Mouse (Mus musculus) myocyte (in vitro differentiated cells): Measurements from ENCODE around the gene Gm49450. TPM values are rescaled to one million over a fixed set of nuclear protein-coding genes. Genes with fewer than 3 reads are reported as not detected.
A peak's percentile ranks its signal among the peaks of the same experiment; 100 is the strongest.

Experiments
- H3K27me3 ChIP-seq: one replicate; pipeline ENCODE4 v1.6.1; 2011; ENCODE audit not compliant: control insufficient read depth, insufficient read depth, insufficient read length
- H3K36me3 ChIP-seq: one replicate; pipeline ENCODE4 v1.6.1; 2011; ENCODE audit not compliant: control insufficient read depth, insufficient read depth
- H3K4me2 ChIP-seq: one replicate; pipeline ENCODE4 v1.6.1; 2011; ENCODE audit warnings: low read depth, control low read depth
- H3K4me3 ChIP-seq: one replicate; pipeline ENCODE4 v1.5.1; 2011; ENCODE audit warnings: mild to moderate bottlenecking, control low read depth, moderate library complexity
- H3K79me2 ChIP-seq: one replicate; pipeline ENCODE4 v1.6.1; 2011; ENCODE audit not compliant: control insufficient read depth, insufficient read depth
- H3ac ChIP-seq: one replicate; pipeline ENCODE4 v1.6.1; 2011; ENCODE audit not compliant: control insufficient read depth, insufficient read length
- CEBPB ChIP-seq: IDR thresholded peaks from 2 replicates; pipeline ENCODE4 v1.6.1; 2011; ENCODE audit warnings: mild to moderate bottlenecking, moderate library complexity; ENCODE audit not compliant: poor library complexity, insufficient read depth, severe bottlenecking
- E2F4 ChIP-seq: IDR thresholded peaks from one replicate; pipeline ENCODE4 v1.6.1; 2011; ENCODE audit warnings: mild to moderate bottlenecking, control low read depth, moderate library complexity; ENCODE audit not compliant: insufficient read depth
- MAX ChIP-seq: IDR thresholded peaks from one replicate; pipeline ENCODE4 v1.6.1; 2011; ENCODE audit warnings: low read depth, mild to moderate bottlenecking, control low read depth
- MYOD1 ChIP-seq, 3 experiments: IDR thresholded peaks; one replicate each; pipeline ENCODE4 v1.6.1; 2011; ENCODE audit warnings: control low read depth in 2 of 3, low read depth in 2 of 3, mild to moderate bottlenecking in 2 of 3, moderate library complexity in 1 of 3; ENCODE audit not compliant: insufficient read length in 2 of 3, control insufficient read depth in 1 of 3
- MYOG ChIP-seq, 3 experiments: IDR thresholded peaks; one replicate each; pipeline ENCODE4 v1.6.1; 2011; ENCODE audit warnings: control low read depth in 2 of 3, low read depth in 2 of 3, mild to moderate bottlenecking in 2 of 3; ENCODE audit not compliant: insufficient read length in 2 of 3, control insufficient read depth in 1 of 3, insufficient read depth in 1 of 3
- POLR2A ChIP-seq: IDR thresholded peaks from one replicate; pipeline ENCODE4 v1.6.1; 2011; ENCODE audit warnings: low read depth, mild to moderate bottlenecking, control low read depth, moderate library complexity; ENCODE audit not compliant: insufficient read length
- POLR2AphosphoS2 ChIP-seq: IDR thresholded peaks from one replicate; pipeline ENCODE4 v1.6.1; 2011; ENCODE audit warnings: low read depth, control low read depth; ENCODE audit not compliant: insufficient read length
- REST ChIP-seq: IDR thresholded peaks from one replicate; pipeline ENCODE4 v1.6.1; 2011; ENCODE audit warnings: mild to moderate bottlenecking, control low read depth, moderate library complexity; ENCODE audit not compliant: insufficient read depth, insufficient read length
- SRF ChIP-seq: IDR thresholded peaks from one replicate; pipeline ENCODE4 v1.6.1; 2011; ENCODE audit warnings: low read depth; ENCODE audit not compliant: control insufficient read depth, insufficient read length
- TCF12 ChIP-seq: IDR thresholded peaks from one replicate; pipeline ENCODE4 v1.6.1; 2011; ENCODE audit warnings: mild to moderate bottlenecking, control low read depth; ENCODE audit not compliant: poor library complexity, insufficient read depth, severe bottlenecking
- TCF3 ChIP-seq: IDR thresholded peaks from one replicate; pipeline ENCODE4 v1.6.1; 2011; ENCODE audit warnings: low read depth, control low read depth; ENCODE audit not compliant: insufficient read length
- USF1 ChIP-seq: IDR thresholded peaks from one replicate; pipeline ENCODE4 v1.6.1; 2011; ENCODE audit warnings: low read depth, mild to moderate bottlenecking, control low read depth, moderate library complexity
- polyA plus RNA-seq: library from polyadenylated mRNA; unstranded; fragments of >200 nt; fragmentation: generic; extraction: Trizol; gene quantifications from one replicate; pipeline ENCODE4 v1.2.1, GENCODE M21; 2012; ENCODE audit warnings: missing spikeins

Gene Gm49450
- polyA plus RNA-seq, 1 experiment: 0.84 TPM

GRCm38 (mm10) chr15:98985982-98986715 lies 32.8 kb upstream of the Gm49450 start:
- H3K79me2 ChIP-seq: peaks cover 7% of the 10 kb centered on the region
- H3ac ChIP-seq: peak overlapping the region; percentile 27
- no peaks in the 10 kb centered on the region for H3K27me3 ChIP-seq
- peak; percentile 0 for TF ChIP-seq MAX
- TF ChIP-seq TCF3: no peak
- H3K4me2 ChIP-seq: peak overlapping the region; percentile 95
- H3K36me3 ChIP-seq: no peaks in the 10 kb centered on the region
- peak overlapping the region; percentile 44 for H3K4me3 ChIP-seq

GRCm38 (mm10) chr15:98985240-98985981 lies 32.1 kb upstream of the Gm49450 start:
- H3K27me3 ChIP-seq: no peaks in the 10 kb centered on the region
- peak overlapping the region; percentile 44 for H3K4me3 ChIP-seq
- H3ac ChIP-seq: peak overlapping the region; percentile 27
- TF ChIP-seq CEBPB (no peak), SRF (peak; percentile 42), POLR2A (peak; percentile 91), MYOD1 (IDR thresholded peaks at IDR 0.05; ENCODE audit: control insufficient read depth in 1 of 3, insufficient read length in 2 of 3, low read depth in 2 of 3) (peak in 2 of 3 experiments; percentile 90 to 91), POLR2AphosphoS2 (peak; percentile 90), E2F4 (no peak), MYOG (IDR thresholded peaks at IDR 0.05; ENCODE audit: control insufficient read depth in 1 of 3, insufficient read depth in 1 of 3, insufficient read length in 2 of 3, low read depth in 2 of 3) (peak; percentile 49 to 93 (median 72)), TCF12 (peak; percentile 46), REST (no peak), MAX (peak; percentile 9), USF1 (no peak), TCF3 (no peak)
- peaks cover 7% of the 10 kb centered on the region for H3K79me2 ChIP-seq
- peak overlapping the region; percentile 95 for H3K4me2 ChIP-seq
- no peaks in the 10 kb centered on the region for H3K36me3 ChIP-seq

GRCm38 (mm10) chr15:98984681-98985080 lies 31.3 kb upstream of the Gm49450 start:
- Histone ChIP-seq H3ac (peak overlapping the region; percentile 27), H3K36me3 (no peaks in the 10 kb centered on the region), H3K4me3 (peak overlapping the region; percentile 44), H3K27me3 (no peaks in the 10 kb centered on the region), H3K4me2 (peak overlapping the region; percentile 95), H3K79me2 (peaks cover 7% of the 10 kb centered on the region)
- TF ChIP-seq CEBPB (no peak), MYOG (IDR thresholded peaks at IDR 0.05; ENCODE audit: control insufficient read depth in 1 of 3, insufficient read depth in 1 of 3, insufficient read length in 2 of 3, low read depth in 2 of 3) (no peak), SRF (no peak), USF1 (no peak), POLR2AphosphoS2 (no peak), TCF12 (no peak), REST (no peak), TCF3 (no peak), E2F4 (no peak), MAX (no peak)

GRCm38 (mm10) chr15:98983431-98984081 lies 30.2 kb upstream of the Gm49450 start:
- H3K4me2 ChIP-seq: no peak overlapping the region

GRCm38 (mm10) chr15:98982100-98982499 lies 28.7 kb upstream of the Gm49450 start:
- Histone ChIP-seq H3ac (no peak overlapping the region), H3K79me2 (peaks cover 7% of the 10 kb centered on the region), H3K4me3 (no peak overlapping the region), H3K4me2 (no peak overlapping the region), H3K27me3 (no peaks in the 10 kb centered on the region), H3K36me3 (no peaks in the 10 kb centered on the region)
- TF ChIP-seq POLR2A (no peak), SRF (no peak), MYOG (IDR thresholded peaks at IDR 0.05; ENCODE audit: control insufficient read depth in 1 of 3, insufficient read depth in 1 of 3, insufficient read length in 2 of 3, low read depth in 2 of 3) (no peak), MYOD1 (IDR thresholded peaks at IDR 0.05; ENCODE audit: control insufficient read depth in 1 of 3, insufficient read length in 2 of 3, low read depth in 2 of 3) (no peak), E2F4 (no peak), TCF3 (no peak), MAX (no peak)

More at GRCm38 (mm10) chr15:98983431-98984081, 30.2 kb upstream of the Gm49450 start:
- H3K4me3 ChIP-seq: no peak overlapping the region
- peaks cover 7% of the 10 kb centered on the region for H3K79me2 ChIP-seq
- H3ac ChIP-seq: no peak overlapping the region
- no peaks in the 10 kb centered on the region for H3K27me3 ChIP-seq
- TF ChIP-seq USF1 (no peak), E2F4 (no peak), TCF12 (no peak), POLR2A (no peak), POLR2AphosphoS2 (no peak), MAX (no peak)
- no peaks in the 10 kb centered on the region for H3K36me3 ChIP-seq
